ENCODE assay signal across 16 mouse cellular contexts in genomic region chr14:62291406-62291987, GRCm38 (mm10). TPM values are rescaled to one million over a fixed set of nuclear protein-coding genes. Genes with fewer than 3 reads are reported as not detected.
DNase-seq lines count a peak whose midpoint lies in the region; ATAC-seq lines count a peak whose summit lies in the region.
"Had no signal": no experiment of that assay in that cellular context is flagged by ENCODE, and none has a peak within 500 bp of the region (broad histone marks: within the 10 kb centered on the region; RNA-seq: fewer than 3 reads in every experiment).

No protein-coding gene starts in this region.

- no peak overlapping the region for H3K27ac ChIP-seq in neural tube, embryonic 13.5 days (replicated peaks)
- no peak overlapping the region for H3K27ac ChIP-seq in neural tube, embryonic 15.5 days (replicated peaks)
- H3K27ac ChIP-seq: intestine, embryonic 15.5 days; liver, embryonic 15.5 days; stomach, embryonic 15.5 days had no signal

- peaks cover 4% of the 10 kb centered on the region; the same call in 1 of the 2 replicates for H3K27me3 ChIP-seq in neural tube, embryonic 13.5 days
- H3K27me3 ChIP-seq in neural tube, embryonic 15.5 days (replicated peaks), result no peaks in the 10 kb centered on the region

- peak overlapping the region; percentile 99 for H3K4me2 ChIP-seq in neural tube, embryonic 13.5 days
- peak overlapping the region; percentile 99 for H3K4me2 ChIP-seq in neural tube, embryonic 15.5 days

- DNase-seq in heart, adult 11 months, result peak; percentile 51
- DNase-seq in heart, adult 18-20 months, result no peak
- no peak for DNase-seq in neural tube, embryonic 10.5 days (ENCODE audit: extremely low spot score, low spot score)
- DNase-seq in kidney, postnatal 25 days, result peak; percentile 34 to 45
- DNase-seq in frontal cortex, postnatal 25 days (ENCODE audit: low spot score in 2 of 2), result no peak
- DNase-seq in lung, postnatal 14 days, result no peak
- DNase-seq: adrenal gland, adult 8-10 months; cerebellum, postnatal 14 days; lung, postnatal 10 days had no signal

- 93% methylated on average over 1 of the region's 1 CpGs for WGBS in neural tube, embryonic 13.5 days
- 96% methylated on average over 1 of the region's 1 CpGs for WGBS in neural tube, embryonic 15.5 days

- H3K36me3 ChIP-seq in neural tube, embryonic 13.5 days, result no peaks in the 10 kb centered on the region
- H3K36me3 ChIP-seq in neural tube, embryonic 15.5 days, result no peaks in the 10 kb centered on the region
- H3K36me3 ChIP-seq: heart, embryonic 12.5 days; intestine, embryonic 15.5 days; liver, embryonic 15.5 days; stomach, embryonic 15.5 days had no signal

- H3K4me3 ChIP-seq in neural tube, embryonic 13.5 days, result no peak overlapping the region
- peak overlapping the region; percentile 62; the same call in 1 of the 2 replicates for H3K4me3 ChIP-seq in neural tube, embryonic 15.5 days (replicated peaks)
- H3K4me3 ChIP-seq: myocyte had no signal

- no peak for ATAC-seq in neural tube, embryonic 13.5 days (ENCODE audit: low read depth)
- no peak for ATAC-seq in neural tube, embryonic 15.5 days (ENCODE audit: low FRiP score)

- H3K4me1 ChIP-seq in neural tube, embryonic 13.5 days (replicated peaks), result peaks cover 14% of the 10 kb centered on the region; the same call in 1 of the 2 replicates
- peaks cover 21% of the 10 kb centered on the region for H3K4me1 ChIP-seq in neural tube, embryonic 15.5 days
- H3K4me1 ChIP-seq: liver, embryonic 15.5 days had no signal

- H3K9me3 ChIP-seq in neural tube, embryonic 13.5 days, result no peaks in the 10 kb centered on the region
- H3K9me3 ChIP-seq in neural tube, embryonic 15.5 days (replicated peaks), result no peaks in the 10 kb centered on the region
- H3K9me3 ChIP-seq: heart, embryonic 12.5 days; intestine, embryonic 15.5 days; liver, embryonic 15.5 days; stomach, embryonic 15.5 days had no signal

- no peak overlapping the region for H3K9ac ChIP-seq in neural tube, embryonic 13.5 days
- no peak overlapping the region for H3K9ac ChIP-seq in neural tube, embryonic 15.5 days (replicated peaks)
- H3K9ac ChIP-seq: intestine, embryonic 15.5 days; liver, embryonic 15.5 days; stomach, embryonic 15.5 days had no signal

RNA-seq across cellular contexts. Expression of gene Rnaseh2b, which starts 0.9 kb away (rescaled TPM):
- 1 to 10 TPM; 7.4 to 9.4 TPM for total RNA-seq in heart, adult 18-20 months (2021)
- 26.9 and 31.0 TPM in 2 replicates for polyA plus RNA-seq in neural tube, embryonic 13.5 days (2015; fragmentation: Nextera tagmentation; extraction: Ambion mirVana)
- 25.8 and 37.8 TPM in 2 replicates for polyA plus RNA-seq in neural tube, embryonic 15.5 days (2015; fragmentation: Nextera tagmentation; extraction: Ambion mirVana)

RNA-seq across cellular contexts. Expression of gene Dleu7, which starts 1.4 kb away (rescaled TPM):
- not detected for total RNA-seq in heart, adult 18-20 months (2021)
- polyA plus RNA-seq in neural tube, embryonic 13.5 days (2015; fragmentation: Nextera tagmentation; extraction: Ambion mirVana), result 7.4 and 11.1 TPM in 2 replicates
- polyA plus RNA-seq in neural tube, embryonic 15.5 days (2015; fragmentation: Nextera tagmentation; extraction: Ambion mirVana), result 13.6 and 19.9 TPM in 2 replicates

Comparison
In these comparisons a context has a peak if more than half of its experiments do, and no peak if none do; other contexts are left out.
1. DNase-seq: peak in heart, adult 11 months (single experiment) and kidney, postnatal 25 days (2 of 2); none in heart, adult 18-20 months (0 of 2), neural tube, embryonic 10.5 days (single experiment), frontal cortex, postnatal 25 days (0 of 2) and lung, postnatal 14 days (single experiment).